In the genomic region with DNA sequence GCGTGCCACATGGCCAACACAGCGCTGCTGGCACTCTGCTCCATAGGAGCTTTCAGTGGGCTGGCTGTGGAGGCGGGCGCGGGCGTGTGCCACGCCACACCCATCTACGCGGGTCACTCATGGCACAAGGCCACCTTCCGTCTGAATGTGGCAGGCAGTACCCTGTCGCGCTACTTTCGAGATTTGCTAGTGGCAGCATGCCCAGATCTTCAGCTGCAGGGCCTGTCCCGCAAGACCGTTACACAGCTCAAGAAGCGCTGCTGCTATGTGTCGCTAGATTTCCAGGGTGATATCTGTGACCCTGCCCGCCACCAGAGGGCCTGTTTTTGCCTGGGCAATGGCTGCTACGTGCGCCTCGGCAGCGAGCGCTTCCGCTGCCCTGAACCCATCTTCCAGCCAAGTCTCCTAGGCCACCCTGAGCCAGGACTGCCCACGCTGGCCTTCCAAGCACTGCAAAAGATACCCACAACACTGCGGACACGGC, we compare ENCODE assay signal across 8 mouse cellular contexts. TPM values are rescaled to one million over a fixed set of nuclear protein-coding genes. Genes with fewer than 3 reads are reported as not detected.
DNase-seq lines count a peak whose midpoint lies in the region; ATAC-seq and TF ChIP-seq lines count a peak whose summit lies in the region.

No protein-coding gene starts in this region.

- no peak overlapping the region for H3K27ac ChIP-seq in embryonic facial prominence, embryonic 11.5 days (replicated peaks; ENCODE audit: low read depth, low read length)
- no peak overlapping the region for H3K27ac ChIP-seq in intestine, postnatal 0 days (ENCODE audit: low read depth, low read length)

- 30% methylated on average over 27 of the region's 27 CpGs for WGBS in embryonic facial prominence, embryonic 11.5 days
- WGBS in intestine, postnatal 0 days: 29% methylated on average over 27 of the region's 27 CpGs

- H3K27me3 ChIP-seq in embryonic facial prominence, embryonic 11.5 days (ENCODE audit: control insufficient read depth, insufficient read depth, low read length): peaks cover 3% of the 10 kb centered on the region
- H3K27me3 ChIP-seq in intestine, postnatal 0 days (replicated peaks; ENCODE audit: control insufficient read depth, insufficient read depth, low read length): peaks cover 16% of the 10 kb centered on the region

- no peaks in the 10 kb centered on the region for H3K36me3 ChIP-seq in embryonic facial prominence, embryonic 11.5 days (replicated peaks; ENCODE audit: control insufficient read depth, insufficient read depth, low read depth, low read length)
- no peaks in the 10 kb centered on the region for H3K36me3 ChIP-seq in intestine, postnatal 0 days (ENCODE audit: control insufficient read depth, insufficient read depth)

- peak overlapping the region; percentile 32; the same call in 1 of the 2 replicates for H3K9ac ChIP-seq in embryonic facial prominence, embryonic 11.5 days (replicated peaks; ENCODE audit: low read length)
- H3K9ac ChIP-seq in intestine, postnatal 0 days (ENCODE audit: low read depth, low read length): no peak overlapping the region

- H3K4me1 ChIP-seq in embryonic facial prominence, embryonic 11.5 days (ENCODE audit: control insufficient read depth, insufficient read depth, low read length): peaks cover 4% of the 10 kb centered on the region; the same call in 1 of the 2 replicates
- peaks cover 6% of the 10 kb centered on the region; the same call in 1 of the 2 replicates for H3K4me1 ChIP-seq in intestine, postnatal 0 days (replicated peaks; ENCODE audit: control insufficient read depth, insufficient read depth, low read length)

- TF ChIP-seq CTCF in intestine, postnatal 0 days (IDR thresholded peaks at IDR 0.05; ENCODE audit: low read depth): peak; percentile 80

- ATAC-seq in embryonic facial prominence, embryonic 11.5 days (replicated peaks; ENCODE audit: insufficient number of reproducible peaks, low FRiP score, low TSS enrichment, low read depth): 0 out of 2 replicates have a peak, but pooled peaks have one; percentile 8
- ATAC-seq in intestine, postnatal 0 days: peak; percentile 15; the same call in 1 of the 2 replicates

- no peaks in the 10 kb centered on the region for H3K9me3 ChIP-seq in embryonic facial prominence, embryonic 11.5 days (replicated peaks; ENCODE audit: control insufficient read depth, low read length)
- no peaks in the 10 kb centered on the region for H3K9me3 ChIP-seq in intestine, postnatal 0 days (ENCODE audit: control insufficient read depth)

- no peak overlapping the region for H3K4me3 ChIP-seq in embryonic facial prominence, embryonic 11.5 days (ENCODE audit: low read depth, low read length)
- H3K4me3 ChIP-seq in intestine, postnatal 0 days (ENCODE audit: low read depth, low read length): peak overlapping the region; percentile 16

- peak overlapping the region; percentile 11; the same call in 1 of the 2 replicates for H3K4me2 ChIP-seq in embryonic facial prominence, embryonic 11.5 days (ENCODE audit: low read depth, low read length)
- peak overlapping the region; percentile 60 for H3K4me2 ChIP-seq in intestine, postnatal 0 days (replicated peaks; ENCODE audit: low read depth)

- DNase-seq in layer of hippocampus, adult 11-12 months (ENCODE audit: low spot score): peak; percentile 76
- DNase-seq in layer of hippocampus, adult 9-10 months (ENCODE audit: low spot score): no peak
- DNase-seq in embryonic facial prominence, embryonic 11.5 days (ENCODE audit: low spot score): peak; percentile 66
- DNase-seq in heart, adult 11 months: peak; percentile 96
- peak; percentile 66 for DNase-seq in liver
- DNase-seq in monocyte, adult 2 months (ENCODE audit: low read depth in 1 of 2, low spot score in 2 of 2): peak; percentile 29 to 48
- DNase-seq in spleen, postnatal 36 days (ENCODE audit: low spot score in 2 of 2): peak; percentile 66 to 73

RNA-seq across cellular contexts. Expression of gene Actl10, which starts 0.9 kb away (rescaled TPM):
- polyA plus RNA-seq in embryonic facial prominence, embryonic 11.5 days (2014; fragmentation: Nextera tagmentation; extraction: Ambion mirVana): not detected in 2 replicates
- not detected in 2 replicates for polyA plus RNA-seq in intestine, postnatal 0 days (2015; fragmentation: Nextera tagmentation; extraction: Ambion mirVana)

RNA-seq across cellular contexts. Expression of gene 1700003F12Rik, which starts 5.6 kb away (rescaled TPM):
- polyA plus RNA-seq in embryonic facial prominence, embryonic 11.5 days (2014; fragmentation: Nextera tagmentation; extraction: Ambion mirVana): 0.96 and 1.5 TPM in 2 replicates
- 1.6 and 2.2 TPM in 2 replicates for polyA plus RNA-seq in intestine, postnatal 0 days (2015; fragmentation: Nextera tagmentation; extraction: Ambion mirVana)

RNA-seq across cellular contexts. Expression of gene Necab3, which starts 6.2 kb away (rescaled TPM):
- 1.7 and 2.2 TPM in 2 replicates for polyA plus RNA-seq in embryonic facial prominence, embryonic 11.5 days (2014; fragmentation: Nextera tagmentation; extraction: Ambion mirVana)
- polyA plus RNA-seq in intestine, postnatal 0 days (2015; fragmentation: Nextera tagmentation; extraction: Ambion mirVana): 0.29 and 0.58 TPM in 2 replicates

RNA-seq across cellular contexts. Expression of gene E2f1, which starts 17.2 kb away (rescaled TPM):
- 7.2 and 8.6 TPM in 2 replicates for polyA plus RNA-seq in embryonic facial prominence, embryonic 11.5 days (2014; fragmentation: Nextera tagmentation; extraction: Ambion mirVana)
- 5.5 and 5.9 TPM in 2 replicates for polyA plus RNA-seq in intestine, postnatal 0 days (2015; fragmentation: Nextera tagmentation; extraction: Ambion mirVana)

RNA-seq across cellular contexts. Expression of gene Pxmp4, which starts 51.0 kb away (rescaled TPM):
- 13.6 and 15.8 TPM in 2 replicates for polyA plus RNA-seq in embryonic facial prominence, embryonic 11.5 days (2014; fragmentation: Nextera tagmentation; extraction: Ambion mirVana)
- 62.5 and 66.6 TPM in 2 replicates for polyA plus RNA-seq in intestine, postnatal 0 days (2015; fragmentation: Nextera tagmentation; extraction: Ambion mirVana)
